Mouse (Mus musculus) adrenal gland, postnatal 4 days (tissue): ENCODE measurements around the gene Slc24a4. TPM values are rescaled to one million over a fixed set of nuclear protein-coding genes. Genes with fewer than 3 reads are reported as not detected.
"Not testable (repeated sequence)": the region's sequence is repeated elsewhere in the genome, so short reads cannot be mapped to it uniquely, and the experiment has no call there.

Experiments used
- DNase-seq, 2 experiments: peaks; one replicate each; pipeline ENCODE4 v3.0.0; 2021 to 2022; ENCODE audit warnings: low spot score in 2 of 2, mixed read lengths in 2 of 2
- total RNA-seq, 2 experiments: library from RNA; stranded (reverse); gene quantifications; 2 replicates each; pipeline ENCODE4 v1.2.3; 2021

The Slc24a4 gene
- total RNA-seq, 2 experiments from 2014 or later = 0.48 to 0.93 TPM

- no peak for DNase-seq
These were observed 36.1 kb downstream of the Slc24a4 start for GRCm38 (mm10) chr12:102164632-102165031.

GRCm38 (mm10) chr12:102166691-102167261 is 38.2 kb downstream of the Slc24a4 start:
- DNase-seq = no peak

DNA sequence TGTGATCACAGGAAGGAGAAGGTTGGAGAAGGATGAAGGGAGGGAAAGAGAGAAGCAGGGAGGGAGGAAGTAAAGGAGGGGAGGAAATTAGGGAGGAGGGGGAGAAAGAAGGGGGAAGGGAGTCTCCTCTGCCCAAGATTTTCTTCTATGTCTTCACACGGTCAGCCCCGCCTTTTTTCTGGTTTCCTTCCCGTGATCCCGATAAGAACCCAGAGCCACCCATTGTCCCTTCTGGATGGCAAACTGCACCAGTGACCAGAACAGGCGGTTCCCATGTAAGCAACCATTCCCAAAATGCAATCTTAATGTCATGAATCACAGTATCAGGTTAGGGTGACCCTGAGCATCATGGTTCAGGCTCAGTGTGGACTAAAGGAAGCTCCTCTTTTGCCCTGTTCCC is 38.8 kb downstream of the Slc24a4 start:
- no peak for DNase-seq

DNA sequence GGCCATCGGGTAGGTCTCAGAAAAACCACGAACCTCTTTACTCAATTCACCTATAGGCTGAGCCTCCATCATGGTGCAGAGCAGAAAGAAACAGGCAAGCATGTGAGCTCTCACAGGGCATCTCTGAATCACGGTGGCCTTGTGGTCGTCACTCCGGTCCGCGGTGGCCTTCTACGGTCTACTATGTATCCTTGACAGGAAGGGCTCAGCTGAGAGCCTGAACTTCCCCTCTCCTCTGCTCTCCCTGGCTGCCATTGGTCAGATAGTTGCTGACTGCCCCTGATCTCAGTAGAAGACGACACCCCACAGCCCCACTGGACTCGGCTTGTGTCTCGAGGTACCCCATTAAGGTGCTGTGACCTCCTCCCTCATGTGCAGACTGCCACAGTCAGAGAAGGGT is 44.2 kb downstream of the Slc24a4 start:
- peak in 1 of 2 experiments; percentile 14 for DNase-seq

GRCm38 (mm10) chr12:102173345-102173744 is 44.8 kb downstream of the Slc24a4 start:
- no peak for DNase-seq

GRCm38 (mm10) chr12:102180371-102181074 is 52.0 kb downstream of the Slc24a4 start:
- DNase-seq = no peak

GRCm38 (mm10) chr12:102181799-102182357 is 53.3 kb downstream of the Slc24a4 start:
- DNase-seq = peak; percentile 18 to 26

- DNase-seq = no peak
These were observed 54.1 kb downstream of the Slc24a4 start for GRCm38 (mm10) chr12:102182621-102183020.

DNA sequence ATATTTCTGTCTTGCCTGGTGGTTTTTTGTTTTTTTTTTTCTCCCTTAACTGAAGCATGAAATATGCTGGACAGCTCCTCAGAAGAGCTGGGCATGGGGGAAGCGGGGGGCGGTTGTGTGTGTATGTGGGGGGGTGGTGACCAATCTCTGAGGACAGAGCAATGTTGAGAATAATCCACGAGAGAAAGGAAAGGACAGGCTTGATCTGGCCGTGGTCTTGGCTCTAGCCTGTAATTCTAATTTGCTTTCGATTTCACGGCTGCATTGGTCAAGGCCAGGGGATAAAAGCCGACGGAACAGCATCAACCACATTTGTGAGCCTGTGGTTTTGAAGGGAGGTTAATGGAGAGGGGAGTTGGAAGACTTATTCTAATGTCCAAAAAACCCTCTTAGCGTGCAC is 54.7 kb downstream of the Slc24a4 start:
- DNase-seq = no peak

GRCm38 (mm10) chr12:102190820-102191219 is 62.3 kb downstream of the Slc24a4 start:
- no peak for DNase-seq

DNA sequence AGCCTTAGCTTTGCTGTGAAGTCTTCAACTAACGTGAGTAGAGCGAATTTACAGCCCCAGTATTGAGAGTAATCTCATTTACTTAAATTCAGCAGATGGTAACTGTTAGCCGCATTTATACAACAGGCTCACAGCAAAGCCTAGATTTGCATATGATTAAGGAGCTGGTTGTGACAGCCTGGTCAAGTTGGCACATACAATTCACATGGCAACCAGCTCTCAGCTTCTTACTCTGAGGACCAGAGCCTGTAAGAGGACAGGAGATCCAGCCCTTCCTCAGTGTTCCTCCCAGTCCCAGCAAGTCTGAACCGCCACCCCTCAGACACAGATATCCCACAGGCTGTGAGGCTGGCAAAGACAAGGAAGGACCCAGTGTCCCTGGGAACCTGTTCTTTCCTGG is 73.0 kb downstream of the Slc24a4 start:
- no peak for DNase-seq

- DNase-seq = no peak
These were observed 74.4 kb downstream of the Slc24a4 start for GRCm38 (mm10) chr12:102202901-102203300.

- DNase-seq = no peak
These were observed 77.9 kb downstream of the Slc24a4 start for GRCm38 (mm10) chr12:102206471-102206870.

DNA sequence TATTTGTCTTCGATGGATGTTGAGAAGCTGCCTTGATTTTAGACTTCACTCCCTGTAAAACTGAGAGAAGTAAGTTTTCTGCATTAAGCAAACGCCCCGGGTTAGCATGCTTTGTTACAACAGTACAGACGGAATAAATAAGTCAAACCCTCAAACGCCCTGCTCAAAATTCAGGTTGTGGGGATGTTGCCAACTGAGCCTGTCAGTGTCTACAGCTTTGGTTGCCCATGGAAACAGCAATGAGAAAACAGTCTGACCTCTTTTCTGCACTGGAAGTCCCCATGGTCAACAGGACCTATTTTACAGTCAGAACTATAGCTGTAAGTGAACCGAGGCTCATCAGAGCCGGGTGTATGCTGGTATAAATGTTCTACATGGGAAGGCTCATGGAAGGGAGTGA is 78.7 kb downstream of the Slc24a4 start:
- DNase-seq = no peak

DNA sequence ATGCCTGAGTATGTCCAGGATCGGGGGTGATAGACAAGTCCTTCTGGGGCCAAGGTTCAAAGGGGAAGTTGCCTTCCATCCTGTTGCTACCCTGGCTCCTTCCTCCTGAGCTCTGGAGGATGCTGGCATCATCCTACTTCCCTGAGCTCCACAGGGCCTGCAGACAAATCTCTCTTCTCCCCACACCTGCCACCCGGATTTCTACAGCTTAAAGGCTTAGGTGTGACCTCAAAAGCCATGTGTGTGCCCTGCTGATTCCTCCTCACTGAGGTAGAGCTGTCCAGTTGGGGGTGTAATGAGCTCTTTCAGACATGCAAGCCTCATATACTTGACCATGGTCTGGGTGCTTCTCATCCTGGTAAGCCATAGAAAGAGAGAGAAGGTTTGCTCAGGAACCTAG is 82.3 kb downstream of the Slc24a4 start:
- no peak for DNase-seq

DNA sequence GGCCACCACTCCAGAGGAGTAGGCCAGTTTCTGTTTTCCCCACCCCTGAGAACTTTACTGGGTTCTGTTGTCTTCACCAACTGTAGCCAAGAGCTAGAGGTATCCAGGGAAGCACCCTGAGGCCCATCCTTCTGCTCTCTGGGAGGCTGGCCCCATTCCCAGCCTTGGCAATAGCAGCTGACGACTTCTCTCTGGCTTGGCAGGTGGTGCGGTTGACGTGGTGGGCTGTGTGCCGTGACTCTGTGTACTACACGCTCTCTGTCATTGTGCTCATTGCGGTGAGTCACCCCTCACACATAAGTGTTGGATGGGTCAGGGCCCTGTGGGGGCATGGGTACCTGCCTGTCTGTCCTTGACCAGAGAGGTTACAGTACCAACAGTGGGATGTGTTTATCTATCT is 94.9 kb downstream of the Slc24a4 start:
- no peak for DNase-seq

GRCm38 (mm10) chr12:102224112-102224511 is 95.6 kb downstream of the Slc24a4 start:
- DNase-seq = not testable (repeated sequence)

DNA sequence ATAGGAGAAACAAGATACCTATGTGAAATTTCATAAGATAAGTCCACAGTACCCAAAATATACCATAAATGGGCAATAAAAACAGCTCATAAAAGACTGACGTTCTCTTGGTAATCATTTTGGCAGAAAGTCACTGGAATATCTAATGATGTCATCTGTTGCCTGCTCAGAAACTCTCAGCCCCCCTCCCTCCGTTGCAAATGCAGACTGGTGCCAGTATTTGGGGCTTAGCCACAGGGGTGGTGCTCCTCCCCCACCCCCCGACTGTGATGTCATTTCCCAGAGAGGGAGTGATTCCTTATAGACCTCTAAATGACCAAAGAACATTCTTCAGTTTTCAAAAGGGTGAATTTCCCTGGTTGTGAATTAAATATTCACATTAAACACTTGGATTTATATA is 96.6 kb downstream of the Slc24a4 start:
- no peak for DNase-seq

DNA sequence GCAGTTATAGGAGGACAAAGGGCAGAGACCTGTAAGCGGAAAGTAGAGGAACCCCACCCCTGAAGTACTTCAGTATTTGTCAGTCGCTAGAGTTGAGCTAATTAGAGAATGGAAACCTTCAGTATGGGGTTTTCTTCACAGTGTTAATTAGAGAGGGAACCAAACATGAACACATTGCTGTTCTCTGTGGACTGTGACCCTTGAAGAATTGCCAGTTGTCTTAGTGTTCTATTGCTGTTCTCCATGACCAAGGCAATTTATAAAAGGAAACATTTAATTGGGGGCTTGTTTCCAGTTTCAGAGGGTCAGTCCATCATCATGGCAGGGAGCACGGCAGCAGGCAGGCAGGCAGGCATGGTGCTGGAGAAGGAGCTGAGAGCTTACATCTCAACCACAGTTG is 107.0 kb downstream of the Slc24a4 start:
- no peak for DNase-seq

GRCm38 (mm10) chr12:102236317-102236716 is 107.8 kb downstream of the Slc24a4 start:
- no peak for DNase-seq

- no peak for DNase-seq
These were observed 113.7 kb downstream of the Slc24a4 start for GRCm38 (mm10) chr12:102242076-102242722.

- DNase-seq = no peak
These were observed 115.4 kb downstream of the Slc24a4 start for GRCm38 (mm10) chr12:102243915-102244314.
